Mouse (Mus musculus) small intestine, adult 2 months (tissue): Measurements from ENCODE around the gene Ppox. TPM values are rescaled to one million over a fixed set of nuclear protein-coding genes. Genes with fewer than 3 reads are reported as not detected.
A peak's percentile ranks its signal among the peaks of the same experiment; 100 is the strongest.
"Not testable (repeated sequence)": the region's sequence is repeated elsewhere in the genome, so short reads cannot be mapped to it uniquely, and the experiment has no call there.

Experiments
- H3K27ac ChIP-seq: fragments of 200-500 bp; 2 replicates; pipeline ENCODE4 v1.5.1; 2012; ENCODE audit warnings: low read depth, low read length, control low read depth, inconsistent platforms; ENCODE audit not compliant: insufficient read depth
- H3K27me3 ChIP-seq: fragments of 200-500 bp; 2 replicates; pipeline ENCODE4 v1.6.1; 2012; ENCODE audit warnings: mild to moderate bottlenecking, moderate library complexity, low read length, inconsistent platforms; ENCODE audit not compliant: control insufficient read depth, insufficient read depth
- H3K36me3 ChIP-seq: fragments of 200-500 bp; 2 replicates; pipeline ENCODE4 v1.6.1; 2012; ENCODE audit warnings: mild to moderate bottlenecking, low read length, control low read depth, inconsistent platforms; ENCODE audit not compliant: control insufficient read depth, insufficient read depth
- H3K4me1 ChIP-seq: fragments of 200-500 bp; 2 replicates; pipeline ENCODE4 v1.6.1; 2012; ENCODE audit warnings: low read length, inconsistent platforms, mixed read lengths; ENCODE audit not compliant: control insufficient read depth, insufficient read depth, insufficient read length
- H3K4me3 ChIP-seq: fragments of 200-500 bp; 2 replicates; pipeline ENCODE4 v1.5.1; 2012; ENCODE audit warnings: low read depth, mild to moderate bottlenecking, control low read depth, inconsistent platforms, low read length, moderate library complexity
- CTCF ChIP-seq: fragments of 200-500 bp; IDR thresholded peaks from 2 replicates; pipeline ENCODE4 v1.5.1; 2012; ENCODE audit warnings: low read depth, mild to moderate bottlenecking, control low read depth, inconsistent platforms, low read length, moderate library complexity, mixed read lengths; ENCODE audit not compliant: insufficient replicate concordance, insufficient read length; ENCODE audit errors: extremely low read depth
- POLR2A ChIP-seq: fragments of 200-500 bp; IDR thresholded peaks from 2 replicates; pipeline ENCODE4 v1.6.1; 2012; ENCODE audit warnings: low read depth, mild to moderate bottlenecking, control low read depth, inconsistent platforms, low read length, moderate library complexity
- WGBS: fragments of 180-500 bp; shearing (Covaris S2); methylation state at CpG from one replicate; pipeline ENCODE4 v1.1.7; 2018; 5-methylcytosine and 5-hydroxymethylcytosine counted together
- polyA plus RNA-seq: library from polyadenylated mRNA; depleted of rRNA; stranded (reverse); fragments of >200 nt; gene quantifications from 2 replicates; pipeline ENCODE4 v1.2.3, GENCODE M21; 2012

Ppox gene
- polyA plus RNA-seq, 1 experiment, result 23.4 TPM

GRCm38 (mm10) chr1:171248386-171249226 is 32.4 kb downstream of the Ppox start:
- Histone ChIP-seq H3K27ac (peak overlapping the region; percentile 14), H3K4me3 (no peak overlapping the region), H3K36me3 (peaks cover 11% of the 10 kb centered on the region), H3K4me1 (peaks cover 17% of the 10 kb centered on the region), H3K27me3 (no peaks in the 10 kb centered on the region)
- WGBS, result 66% methylated on average over 3 of the region's 3 CpGs
- TF ChIP-seq CTCF (no peak), POLR2A (no peak)

- 13% methylated on average over 4 of the region's 4 CpGs for WGBS
- H3K4me3 ChIP-seq, result no peak overlapping the region
- H3K27me3 ChIP-seq, result no peaks in the 10 kb centered on the region
- H3K27ac ChIP-seq, result peak overlapping the region; percentile 72; the same call in 1 of the 2 replicates
- peaks cover 17% of the 10 kb centered on the region for H3K4me1 ChIP-seq
- TF ChIP-seq POLR2A (no peak), CTCF (no peak)
- H3K36me3 ChIP-seq, result peaks cover 15% of the 10 kb centered on the region
Observed at GRCm38 (mm10) chr1:171247916-171248315, 33.1 kb downstream of the Ppox start.

GRCm38 (mm10) chr1:171247453-171247841 is 33.5 kb downstream of the Ppox start:
- WGBS, result 5% methylated on average over 13 of the region's 13 CpGs
- Histone ChIP-seq H3K27ac (peak overlapping the region; percentile 72), H3K4me1 (peaks cover 17% of the 10 kb centered on the region), H3K4me3 (peak overlapping the region; percentile 56), H3K36me3 (peaks cover 17% of the 10 kb centered on the region), H3K27me3 (no peaks in the 10 kb centered on the region)
- no peak for TF ChIP-seq POLR2A
- TF ChIP-seq CTCF, result no peak

GRCm38 (mm10) chr1:171246709-171247452 is 34.1 kb downstream of the Ppox start:
- peaks cover 18% of the 10 kb centered on the region for H3K36me3 ChIP-seq
- H3K27me3 ChIP-seq, result no peaks in the 10 kb centered on the region
- peak overlapping the region; percentile 72 for H3K27ac ChIP-seq
- peaks cover 17% of the 10 kb centered on the region for H3K4me1 ChIP-seq
- TF ChIP-seq POLR2A, result peak; percentile 65
- TF ChIP-seq CTCF, result peak; percentile 92
- peak overlapping the region; percentile 73 for H3K4me3 ChIP-seq
- 1% methylated on average over 41 of the region's 41 CpGs for WGBS

- Histone ChIP-seq H3K4me1 (peaks cover 17% of the 10 kb centered on the region), H3K4me3 (no peak overlapping the region), H3K36me3 (peaks cover 31% of the 10 kb centered on the region), H3K27ac (no peak overlapping the region), H3K27me3 (no peaks in the 10 kb centered on the region)
- no peak for TF ChIP-seq POLR2A
- no peak for TF ChIP-seq CTCF
- 86% methylated on average over 8 of the region's 8 CpGs for WGBS
Observed at GRCm38 (mm10) chr1:171245353-171245752, 35.6 kb downstream of the Ppox start.

GRCm38 (mm10) chr1:171241952-171242351 is 39.0 kb downstream of the Ppox start:
- H3K36me3 ChIP-seq, result peaks cover 61% of the 10 kb centered on the region
- H3K27ac ChIP-seq, result peak overlapping the region; percentile 7; the same call in 1 of the 2 replicates

GRCm38 (mm10) chr1:171240911-171241310 is 40.1 kb downstream of the Ppox start:
- no peaks in the 10 kb centered on the region for H3K27me3 ChIP-seq
- H3K4me3 ChIP-seq, result no peak overlapping the region
- TF ChIP-seq CTCF, result no peak
- TF ChIP-seq POLR2A, result no peak
- 94% methylated on average over 10 of the region's 10 CpGs for WGBS
- H3K27ac ChIP-seq, result peak overlapping the region; percentile 35; the same call in 1 of the 2 replicates
- peaks cover 69% of the 10 kb centered on the region for H3K36me3 ChIP-seq
- peaks cover under 1% of the 10 kb centered on the region; the same call in 1 of the 2 replicates for H3K4me1 ChIP-seq

More at GRCm38 (mm10) chr1:171241952-171242351, 39.0 kb downstream of the Ppox start:
- H3K4me1 ChIP-seq, H3K4me3 ChIP-seq, H3K27me3 ChIP-seq: not testable (repeated sequence)
- WGBS, result 21% methylated on average over 12 of the region's 12 CpGs
